Mouse (Mus musculus): ENCODE measurements around the gene Arhgap45. TPM values are rescaled to one million over a fixed set of nuclear protein-coding genes. Genes with fewer than 3 reads are reported as not detected.

Gene Arhgap45
- polyA plus RNA-seq, 1 experiment from 2014 or later, result 3.6 TPM

Other genes with a start within 250 kb of the Arhgap45 start
- gene Rnf126, start 249.7 kb upstream of the Arhgap45 start, polyA plus RNA-seq (2016; fragmentation: Nextera tagmentation; extraction: Ambion mirVana), result 96.8 and 103 TPM in 2 replicates
- gene Fstl3, start 239.4 kb upstream of the Arhgap45 start, polyA plus RNA-seq (2016; fragmentation: Nextera tagmentation; extraction: Ambion mirVana), result 0.55 and 1.0 TPM in 2 replicates
- 0.09 TPM in 1 of 2 replicates, not detected in the other for gene Prss57, start 225.7 kb upstream of the Arhgap45 start, polyA plus RNA-seq (2016; fragmentation: Nextera tagmentation; extraction: Ambion mirVana)
- gene Palm, start 223.1 kb upstream of the Arhgap45 start, polyA plus RNA-seq (2016; fragmentation: Nextera tagmentation; extraction: Ambion mirVana), result 184 and 194 TPM in 2 replicates
- gene Misp, start 195.7 kb upstream of the Arhgap45 start, polyA plus RNA-seq (2016; fragmentation: Nextera tagmentation; extraction: Ambion mirVana), result 0.81 and 1.1 TPM in 2 replicates
- 223 TPM in 2 replicates for gene Ptbp1, start 162.2 kb upstream of the Arhgap45 start, polyA plus RNA-seq (2016; fragmentation: Nextera tagmentation; extraction: Ambion mirVana)
- 14.8 and 16.2 TPM in 2 replicates for gene Prtn3, start 142.2 kb upstream of the Arhgap45 start, polyA plus RNA-seq (2016; fragmentation: Nextera tagmentation; extraction: Ambion mirVana)
- 223 and 250 TPM in 2 replicates for gene Plppr3, start 142.0 kb upstream of the Arhgap45 start, polyA plus RNA-seq (2016; fragmentation: Nextera tagmentation; extraction: Ambion mirVana)
- gene Elane, start 130.4 kb upstream of the Arhgap45 start, polyA plus RNA-seq (2016; fragmentation: Nextera tagmentation; extraction: Ambion mirVana), result not detected in 2 replicates
- not detected in 2 replicates for gene Cfd, start 125.8 kb upstream of the Arhgap45 start, polyA plus RNA-seq (2016; fragmentation: Nextera tagmentation; extraction: Ambion mirVana)
- gene Med16, start 107.7 kb upstream of the Arhgap45 start, polyA plus RNA-seq (2016; fragmentation: Nextera tagmentation; extraction: Ambion mirVana), result 59.9 and 62.3 TPM in 2 replicates
- gene Gm26602, start 105.8 kb upstream of the Arhgap45 start, polyA plus RNA-seq (2016; fragmentation: Nextera tagmentation; extraction: Ambion mirVana), result 35.1 and 53.2 TPM in 2 replicates
- gene Kiss1r, start 99.7 kb upstream of the Arhgap45 start, polyA plus RNA-seq (2016; fragmentation: Nextera tagmentation; extraction: Ambion mirVana), result 0.96 and 1.1 TPM in 2 replicates
- gene R3hdm4, start 95.4 kb upstream of the Arhgap45 start, polyA plus RNA-seq (2016; fragmentation: Nextera tagmentation; extraction: Ambion mirVana), result 162 and 173 TPM in 2 replicates
- gene Arid3a, start 89.6 kb upstream of the Arhgap45 start, polyA plus RNA-seq (2016; fragmentation: Nextera tagmentation; extraction: Ambion mirVana), result 4.5 and 4.7 TPM in 2 replicates
- 94.4 and 96.0 TPM in 2 replicates for gene Wdr18, start 56.5 kb upstream of the Arhgap45 start, polyA plus RNA-seq (2016; fragmentation: Nextera tagmentation; extraction: Ambion mirVana)
- 0.46 TPM in 2 replicates for gene Grin3b, start 45.9 kb upstream of the Arhgap45 start, polyA plus RNA-seq (2016; fragmentation: Nextera tagmentation; extraction: Ambion mirVana)
- 14.7 and 19.2 TPM in 2 replicates for gene Tmem259, start 32.3 kb upstream of the Arhgap45 start, polyA plus RNA-seq (2016; fragmentation: Nextera tagmentation; extraction: Ambion mirVana)
- 85.5 and 115 TPM in 2 replicates for gene Cnn2, start 28.1 kb upstream of the Arhgap45 start, polyA plus RNA-seq (2016; fragmentation: Nextera tagmentation; extraction: Ambion mirVana)
- gene Abca7, start 20.2 kb upstream of the Arhgap45 start, polyA plus RNA-seq (2016; fragmentation: Nextera tagmentation; extraction: Ambion mirVana), result 5.8 and 5.9 TPM in 2 replicates
- 183 and 184 TPM in 2 replicates for gene Polr2e, start 23.1 kb downstream of the Arhgap45 start, polyA plus RNA-seq (2016; fragmentation: Nextera tagmentation; extraction: Ambion mirVana)
- 434 and 458 TPM in 2 replicates for gene Gpx4, start 30.5 kb downstream of the Arhgap45 start, polyA plus RNA-seq (2016; fragmentation: Nextera tagmentation; extraction: Ambion mirVana)
- 14.8 and 16.4 TPM in 2 replicates for gene Sbno2, start 88.9 kb downstream of the Arhgap45 start, polyA plus RNA-seq (2016; fragmentation: Nextera tagmentation; extraction: Ambion mirVana)
- 20.8 and 23.2 TPM in 2 replicates for gene Stk11, start 99.2 kb downstream of the Arhgap45 start, polyA plus RNA-seq (2016; fragmentation: Nextera tagmentation; extraction: Ambion mirVana)
- gene Atp5d, start 122.0 kb downstream of the Arhgap45 start, polyA plus RNA-seq (2016; fragmentation: Nextera tagmentation; extraction: Ambion mirVana), result 405 and 428 TPM in 2 replicates
- gene Cbarp, start 124.2 kb downstream of the Arhgap45 start, polyA plus RNA-seq (2016; fragmentation: Nextera tagmentation; extraction: Ambion mirVana), result 13.2 and 13.8 TPM in 2 replicates
- 45.0 and 50.3 TPM in 2 replicates for gene Midn, start 131.6 kb downstream of the Arhgap45 start, polyA plus RNA-seq (2016; fragmentation: Nextera tagmentation; extraction: Ambion mirVana)
- gene Cirbp, start 149.3 kb downstream of the Arhgap45 start, polyA plus RNA-seq (2016; fragmentation: Nextera tagmentation; extraction: Ambion mirVana), result 224 and 240 TPM in 2 replicates
- 11.1 and 11.6 TPM in 2 replicates for gene 1600002K03Rik, start 156.3 kb downstream of the Arhgap45 start, polyA plus RNA-seq (2016; fragmentation: Nextera tagmentation; extraction: Ambion mirVana)
- 36.4 and 48.9 TPM in 2 replicates for gene Efna2, start 162.8 kb downstream of the Arhgap45 start, polyA plus RNA-seq (2016; fragmentation: Nextera tagmentation; extraction: Ambion mirVana)
- 55.5 and 58.4 TPM in 2 replicates for gene Mum1, start 209.8 kb downstream of the Arhgap45 start, polyA plus RNA-seq (2016; fragmentation: Nextera tagmentation; extraction: Ambion mirVana)
- 201 and 216 TPM in 2 replicates for gene Ndufs7, start 232.5 kb downstream of the Arhgap45 start, polyA plus RNA-seq (2016; fragmentation: Nextera tagmentation; extraction: Ambion mirVana)
- 15.9 and 19.0 TPM in 2 replicates for gene Gamt, start 244.4 kb downstream of the Arhgap45 start, polyA plus RNA-seq (2016; fragmentation: Nextera tagmentation; extraction: Ambion mirVana)
- 65.1 and 69.7 TPM in 2 replicates for gene Dazap1, start 244.8 kb downstream of the Arhgap45 start, polyA plus RNA-seq (2016; fragmentation: Nextera tagmentation; extraction: Ambion mirVana)